Mouse (Mus musculus) embryo, embryonic 10.5 days (tissue): ENCODE measurements around the gene Plcd4.
"Not testable (repeated sequence)": the region's sequence is repeated elsewhere in the genome, so short reads cannot be mapped to it uniquely, and the experiment has no call there.

ENCODE experiments used
- DNase-seq: peaks from one replicate; pipeline ENCODE4 v3.0.0-alpha.2; 2015; ENCODE audit warnings: low spot score

Plcd4 gene

DNA sequence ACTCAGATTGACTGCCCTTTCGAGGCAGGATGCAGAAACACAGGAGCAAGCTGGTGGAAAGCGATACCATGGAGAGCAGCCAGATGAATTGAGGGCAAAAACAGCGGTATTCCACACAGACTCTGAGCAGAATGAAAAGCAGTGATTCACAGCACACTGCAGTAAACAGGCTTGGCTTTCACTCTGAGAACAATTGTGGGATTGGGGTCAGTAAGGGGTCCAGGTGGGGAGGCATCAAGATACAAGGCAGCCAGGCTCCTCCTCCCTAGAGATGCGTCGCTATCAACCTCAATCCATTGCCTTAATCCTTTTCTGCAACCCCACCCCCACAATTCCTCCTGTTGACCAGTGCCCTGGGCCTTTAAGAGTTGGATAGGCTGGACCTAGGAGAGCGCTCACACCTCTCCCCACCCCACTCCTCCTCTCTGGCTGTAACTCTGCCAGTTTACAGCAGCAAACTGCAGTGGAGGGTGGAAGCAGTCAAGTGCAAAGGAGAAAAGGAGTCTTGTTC is at the start of gene Plcd4:
Gene Plcd4, plus strand, starts transcription at position 438 of the 511 bp plus-strand sequence.
- DNase-seq: peak; percentile 40

DNA sequence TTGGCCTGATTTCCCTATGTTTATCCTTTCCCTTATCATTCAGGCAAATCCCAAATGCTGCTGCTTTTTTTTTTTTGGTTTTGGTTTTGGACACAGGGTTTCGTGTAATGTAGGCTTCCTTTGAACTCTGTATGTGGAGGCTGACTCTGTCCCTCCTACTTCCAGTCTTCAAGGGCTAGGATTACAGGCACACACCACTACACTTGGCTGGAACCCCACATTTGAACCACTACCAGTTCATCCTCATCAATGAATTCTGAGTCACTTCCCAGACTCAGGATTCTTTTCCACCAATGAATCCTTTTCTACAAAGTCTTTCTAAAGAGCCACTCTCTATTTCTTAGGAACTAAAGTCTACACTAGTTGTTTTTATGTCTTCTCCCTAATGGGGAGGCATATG is 41.6 kb upstream of the Plcd4 start:
- no peak for DNase-seq

DNA sequence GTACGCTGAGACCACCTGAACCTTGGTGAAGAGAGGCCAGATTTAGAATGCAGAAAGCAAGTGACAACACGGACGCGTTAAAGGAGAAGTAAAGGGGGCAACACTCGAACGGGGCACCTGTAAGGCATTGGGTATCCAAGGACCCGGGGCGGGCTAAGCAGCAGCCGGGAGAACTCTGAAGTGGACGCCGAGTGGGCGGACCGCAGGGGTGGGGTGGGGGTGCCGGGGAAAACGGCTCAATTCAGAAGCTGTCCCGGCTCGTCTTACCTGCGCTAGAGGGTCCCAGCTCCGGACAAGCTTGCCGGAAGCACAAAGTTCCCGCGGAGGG is 37.3 kb upstream of the Plcd4 start:
- no peak for DNase-seq

DNA sequence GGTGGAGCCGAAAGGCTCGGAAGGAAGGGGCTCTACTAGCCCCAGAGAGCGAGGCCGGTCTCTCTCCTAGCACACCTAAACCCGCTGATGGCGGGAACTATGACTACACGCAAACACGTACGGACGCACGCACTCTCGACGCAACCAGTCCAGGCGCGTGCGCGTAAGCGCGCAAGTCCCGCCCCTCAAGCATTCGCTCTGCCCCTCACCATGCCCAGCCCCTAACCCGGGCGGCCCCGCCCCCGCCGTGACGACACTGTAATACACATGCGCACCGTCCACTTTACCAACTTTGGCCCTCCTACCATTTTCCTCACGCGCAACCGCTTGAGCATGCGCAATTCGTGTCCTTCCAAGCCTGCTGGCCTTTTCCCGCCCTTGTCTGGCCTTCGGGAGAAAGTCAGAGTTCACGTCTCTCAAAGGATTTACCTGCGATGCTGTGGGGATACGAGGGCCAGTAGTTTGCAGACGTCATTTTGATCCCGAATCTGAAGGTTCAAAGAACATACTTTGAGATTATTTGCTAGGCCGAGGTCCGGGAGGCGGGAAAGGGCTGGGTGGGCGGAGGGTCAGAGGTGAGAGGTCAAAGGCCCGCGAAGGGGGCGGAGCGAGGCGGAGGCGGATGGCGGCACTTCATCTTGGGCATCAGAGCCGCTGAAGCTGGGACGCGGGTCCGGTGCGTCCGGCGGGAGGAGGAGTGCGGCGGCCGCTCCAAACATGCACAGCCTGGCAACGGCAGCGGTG is 36.8 kb upstream of the Plcd4 start, which contains the start of gene Cnot9:
Gene Cnot9, plus strand, starts transcription at position 338 of the 744 bp plus-strand sequence.
- DNase-seq: peak; percentile 100

DNA sequence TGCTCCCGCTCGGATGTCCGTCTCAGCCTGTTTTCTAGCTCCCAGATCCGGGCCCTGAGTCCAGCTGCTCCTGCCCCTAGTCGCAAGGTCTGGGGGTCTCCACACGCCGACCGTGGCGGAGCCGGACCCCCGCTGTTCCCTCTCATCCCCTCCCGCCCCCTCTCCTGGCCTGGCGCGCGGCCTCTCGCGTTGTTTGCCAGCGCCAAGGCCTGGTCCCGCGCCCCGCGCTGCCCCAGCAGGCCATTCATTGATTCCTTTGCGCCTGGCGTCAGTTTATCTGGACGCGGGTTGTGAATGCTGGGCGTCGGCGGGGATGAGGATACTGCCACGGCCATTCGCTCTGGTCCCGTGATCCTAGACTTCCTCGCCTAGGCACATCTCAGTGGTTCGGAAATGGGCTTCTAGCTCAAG is 36.2 kb upstream of the Plcd4 start:
- peak; percentile 89 for DNase-seq

DNA sequence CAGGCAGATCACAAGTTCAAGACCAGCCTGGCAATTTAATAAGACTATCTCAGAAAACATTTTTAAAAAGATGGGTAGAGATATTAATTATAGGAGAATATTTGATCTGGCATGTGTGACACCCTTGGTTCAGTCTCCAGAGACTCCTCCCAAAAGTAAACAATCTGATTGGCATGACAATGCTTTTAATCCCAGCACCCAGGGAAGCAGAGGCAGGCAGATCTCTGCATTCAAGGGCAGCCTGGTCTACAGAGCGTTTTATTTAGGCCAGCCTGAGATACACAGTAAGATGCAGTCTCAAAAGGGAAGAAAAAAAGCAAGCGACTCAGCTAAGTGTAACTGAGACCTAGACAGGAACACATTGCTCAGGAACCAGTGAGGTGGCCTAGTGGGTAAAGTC is 34.9 kb upstream of the Plcd4 start:
- DNase-seq: no peak

DNA sequence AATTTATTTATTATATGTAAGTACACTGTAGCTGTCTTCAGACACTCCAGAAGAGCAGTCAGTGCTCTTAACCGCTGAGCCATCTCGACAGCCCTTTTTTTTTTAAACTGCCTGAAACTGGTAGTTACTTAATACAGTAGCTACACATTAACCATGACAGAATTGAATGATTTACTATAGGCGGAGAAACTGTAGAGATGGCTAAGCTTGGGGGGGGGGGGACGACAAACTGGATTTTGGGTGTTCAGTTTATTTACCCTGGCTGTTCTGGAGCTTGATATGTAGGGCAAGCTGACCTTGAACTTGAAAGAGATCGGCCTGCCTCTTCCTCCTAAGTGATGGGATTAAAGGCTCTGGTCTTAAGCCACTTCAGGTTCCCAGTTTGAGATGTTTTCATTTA is 31.4 kb upstream of the Plcd4 start:
- no peak for DNase-seq

DNA sequence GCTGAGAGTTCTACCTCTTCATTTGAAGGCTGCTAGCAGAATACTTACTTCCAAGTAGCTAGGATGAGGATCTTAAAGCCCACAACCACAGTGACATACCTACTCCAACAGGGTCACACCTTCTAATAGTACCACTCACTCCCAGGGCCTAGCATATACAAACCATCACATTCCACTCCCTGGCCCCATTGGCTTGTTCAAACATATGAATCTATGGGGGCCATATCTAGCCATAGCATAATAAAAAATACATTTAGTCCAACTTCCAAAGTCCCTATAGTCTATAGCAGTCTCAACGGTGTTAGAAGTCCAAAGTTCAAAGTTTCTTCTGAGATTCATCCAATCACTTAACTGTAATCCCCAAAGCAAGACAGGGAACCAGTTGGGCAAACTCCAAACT is 29.7 kb upstream of the Plcd4 start:
- DNase-seq: not testable (repeated sequence)

DNA sequence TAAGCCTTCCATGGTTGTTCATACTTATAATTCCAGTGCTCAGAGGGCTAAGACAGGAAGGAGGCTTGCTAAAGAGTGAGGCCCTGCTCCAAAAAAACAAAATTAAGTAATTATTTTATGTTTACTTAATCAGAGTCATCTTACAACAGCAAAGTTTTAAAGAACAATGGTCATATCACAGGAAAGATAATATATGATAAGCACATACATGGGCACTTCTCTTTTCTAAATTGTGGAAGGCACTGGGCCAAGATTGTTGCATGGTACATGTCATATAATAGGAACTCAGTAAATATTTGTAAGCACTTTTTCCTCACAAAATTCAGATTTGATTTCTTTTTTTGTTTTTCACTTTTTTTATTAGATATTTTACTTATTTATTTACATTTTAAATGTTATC is 22.8 kb upstream of the Plcd4 start:
- no peak for DNase-seq

DNA sequence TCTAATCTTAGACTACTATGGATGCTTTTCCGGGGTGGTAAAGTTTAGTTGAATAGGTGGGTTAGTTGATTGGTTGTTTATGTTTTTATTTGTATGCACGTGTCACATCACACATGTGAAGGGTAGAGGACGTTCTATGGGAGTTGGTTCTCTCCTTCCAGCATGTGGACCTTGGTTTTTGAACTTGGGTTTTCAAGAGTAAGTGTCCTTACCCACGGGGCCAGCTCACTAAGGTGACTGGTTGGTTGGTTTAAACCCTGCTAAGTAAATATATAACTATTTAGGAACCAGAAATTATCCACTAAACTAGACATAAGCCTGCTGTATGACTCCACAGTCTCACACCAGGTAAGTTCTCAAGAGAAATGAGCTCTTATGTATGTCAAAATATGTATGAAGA is 17.9 kb upstream of the Plcd4 start:
- DNase-seq: no peak

DNA sequence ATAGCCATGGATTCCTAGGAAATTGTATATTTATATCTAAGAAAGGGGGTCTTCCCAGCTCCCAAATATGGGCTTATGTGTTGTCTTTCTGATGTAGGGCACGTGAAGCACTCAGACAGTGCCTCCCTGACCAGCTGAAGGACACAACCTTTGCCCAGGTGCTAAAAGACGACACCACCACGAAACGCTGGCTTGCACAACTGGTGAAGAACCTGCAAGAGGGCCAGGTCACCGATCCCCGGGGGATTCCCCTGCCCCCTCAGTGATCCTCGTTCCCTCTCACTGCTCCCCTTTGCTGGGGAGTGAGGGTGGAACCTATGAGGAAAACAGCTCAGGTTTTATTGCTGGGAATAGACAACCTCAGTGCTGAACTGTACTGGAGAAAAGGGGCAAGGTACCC is 14.1 kb upstream of the Plcd4 start:
- DNase-seq: no peak

DNA sequence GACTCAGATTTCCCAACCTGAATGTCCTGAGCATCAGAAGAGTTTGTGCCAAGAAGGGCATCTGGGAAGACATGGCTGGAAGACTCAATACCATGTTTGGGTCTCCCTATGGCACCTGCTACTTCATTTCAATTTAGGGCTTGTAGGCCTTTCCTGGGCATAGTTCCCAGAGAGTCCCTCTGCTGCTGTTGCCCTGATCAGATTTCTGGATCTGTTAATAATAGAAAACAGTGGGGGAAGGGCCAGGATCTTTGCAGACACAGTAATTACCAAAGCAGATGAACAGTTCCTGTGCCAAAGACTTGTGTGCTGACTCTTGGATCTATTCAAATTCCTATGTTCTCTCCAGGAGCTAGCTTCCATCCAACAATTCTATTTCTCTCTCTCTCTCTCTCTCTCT is 4.0 kb upstream of the Plcd4 start:
- no peak for DNase-seq

DNA sequence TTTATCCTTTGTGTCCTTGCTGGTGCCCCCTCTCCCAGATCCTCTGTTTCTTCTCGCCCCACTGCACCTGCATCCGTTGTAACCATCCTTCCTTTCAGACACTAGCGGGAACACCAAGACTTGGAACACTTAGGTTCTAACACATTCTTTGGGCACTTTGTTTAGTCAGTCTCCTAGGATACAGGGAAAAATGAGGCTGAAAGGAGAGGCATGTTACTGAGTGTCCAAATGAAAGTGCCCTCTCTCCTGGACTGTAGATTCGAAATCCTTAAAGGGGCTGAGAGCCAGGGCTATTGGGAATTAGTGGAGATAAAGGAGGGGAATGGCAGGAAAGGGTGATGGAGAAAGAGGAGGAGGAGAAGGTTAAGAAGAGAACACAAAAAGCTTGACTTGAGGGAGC is 1.5 kb downstream of the Plcd4 start, which contains the start of gene Usp37:
Gene Usp37, minus strand, starts transcription at position 101 of the 400 bp plus-strand sequence.
- DNase-seq: no peak

DNA sequence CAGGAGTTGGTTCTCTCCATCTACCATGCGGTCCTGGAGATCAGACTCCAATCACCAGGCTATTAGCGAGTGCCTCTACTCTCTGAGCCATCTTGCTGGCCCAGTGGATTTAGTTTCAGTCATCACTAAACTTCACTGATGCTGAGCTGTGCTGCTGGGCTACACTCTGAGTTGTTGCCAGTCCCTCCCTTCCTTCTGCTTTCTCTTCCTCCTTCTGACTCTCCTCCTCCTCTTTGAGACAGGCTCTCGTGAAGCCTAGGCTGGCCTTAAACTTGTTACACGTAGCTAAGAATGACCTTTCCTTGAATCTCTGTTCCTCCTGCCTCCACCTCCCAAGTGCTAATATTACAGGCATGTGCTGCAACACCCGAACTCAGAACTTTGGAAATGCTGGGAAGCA is 16.4 kb downstream of the Plcd4 start:
- DNase-seq: no peak

DNA sequence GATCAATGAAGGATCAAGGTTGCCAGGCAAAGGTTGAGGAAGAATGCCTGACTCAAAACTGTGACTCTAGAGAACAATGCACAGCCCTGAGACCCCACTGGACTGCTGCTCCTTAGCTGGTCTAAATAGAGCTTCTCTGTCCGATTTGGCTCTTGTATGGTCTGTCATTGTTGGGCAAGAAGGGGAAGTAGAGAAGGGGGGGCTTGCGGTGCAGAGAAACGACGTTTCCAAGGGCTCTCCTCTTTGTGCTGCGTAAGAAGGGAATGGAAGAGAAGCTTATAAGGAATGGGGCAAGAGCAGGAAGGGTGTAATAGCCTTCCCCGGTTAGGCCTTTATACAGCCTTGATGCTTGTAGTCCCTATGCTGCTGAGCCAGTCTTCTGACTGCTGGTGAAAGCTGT is 23.1 kb downstream of the Plcd4 start:
- DNase-seq: no peak

DNA sequence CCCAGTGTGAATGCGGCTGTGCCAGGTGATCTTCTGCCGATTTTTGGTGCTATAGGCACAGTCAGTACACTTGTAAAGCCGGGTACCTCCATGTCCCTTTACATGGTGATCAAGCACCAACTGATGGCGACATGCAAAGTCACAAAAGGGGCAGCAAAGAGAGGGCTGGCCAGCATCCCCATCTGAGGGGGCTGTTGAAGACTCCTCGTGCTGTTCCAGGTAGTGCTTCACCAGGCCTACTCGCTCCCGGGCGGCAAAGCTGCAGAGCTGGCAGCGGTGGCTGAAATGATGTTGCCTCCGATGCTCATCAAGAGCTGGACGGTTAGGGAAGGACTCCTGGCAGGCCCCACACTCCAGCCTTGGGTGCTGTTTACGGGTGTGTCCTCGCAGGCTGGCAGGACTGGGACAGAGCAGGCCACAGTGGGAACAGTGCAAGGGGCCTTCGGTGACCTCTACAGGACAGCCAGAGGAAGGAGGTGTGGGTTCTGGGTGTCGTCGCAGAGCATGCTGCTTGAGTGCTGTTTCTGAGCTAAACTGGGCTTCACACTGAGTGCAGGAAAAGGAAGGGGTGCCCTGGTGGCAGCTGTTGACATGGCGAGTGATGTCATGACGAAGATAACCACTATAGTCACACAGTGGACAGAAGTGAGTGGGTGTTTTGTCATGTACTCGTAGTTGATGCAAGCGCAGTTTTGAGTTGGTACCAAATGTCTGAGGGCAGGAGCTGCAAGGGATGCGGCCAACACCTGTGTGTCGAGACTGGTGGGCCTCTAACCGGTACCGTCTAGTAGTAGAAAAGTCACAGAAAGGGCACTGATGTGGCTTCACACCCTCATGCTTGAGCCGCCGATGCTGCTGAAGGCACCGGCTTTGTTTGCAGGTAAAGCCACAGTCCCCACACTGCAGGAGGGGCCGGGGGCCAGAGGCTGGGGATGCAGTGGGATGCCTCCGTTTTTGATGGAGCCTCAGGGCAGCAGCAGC is 27.3 kb downstream of the Plcd4 start:
- no peak for DNase-seq

DNA sequence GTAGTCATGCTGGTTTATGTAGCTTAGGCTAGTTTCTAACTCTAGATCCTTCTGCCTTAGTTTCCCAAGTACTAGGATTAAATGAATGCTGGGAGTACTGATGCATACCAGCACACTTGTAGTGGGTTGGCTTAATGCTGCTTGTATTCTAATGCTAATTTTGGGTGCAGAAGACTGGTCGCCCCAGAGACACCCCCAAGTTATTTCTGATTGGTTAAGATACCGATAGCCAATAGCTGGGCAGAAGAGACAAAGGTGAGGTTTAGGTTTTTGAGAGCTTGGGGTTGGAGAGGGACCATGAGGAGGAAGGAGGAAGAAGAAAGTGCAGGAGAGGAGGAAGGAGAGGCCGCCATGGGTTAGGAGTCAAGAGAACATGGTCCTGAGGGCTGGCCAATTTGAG is 39.9 kb downstream of the Plcd4 start:
- DNase-seq: no peak

DNA sequence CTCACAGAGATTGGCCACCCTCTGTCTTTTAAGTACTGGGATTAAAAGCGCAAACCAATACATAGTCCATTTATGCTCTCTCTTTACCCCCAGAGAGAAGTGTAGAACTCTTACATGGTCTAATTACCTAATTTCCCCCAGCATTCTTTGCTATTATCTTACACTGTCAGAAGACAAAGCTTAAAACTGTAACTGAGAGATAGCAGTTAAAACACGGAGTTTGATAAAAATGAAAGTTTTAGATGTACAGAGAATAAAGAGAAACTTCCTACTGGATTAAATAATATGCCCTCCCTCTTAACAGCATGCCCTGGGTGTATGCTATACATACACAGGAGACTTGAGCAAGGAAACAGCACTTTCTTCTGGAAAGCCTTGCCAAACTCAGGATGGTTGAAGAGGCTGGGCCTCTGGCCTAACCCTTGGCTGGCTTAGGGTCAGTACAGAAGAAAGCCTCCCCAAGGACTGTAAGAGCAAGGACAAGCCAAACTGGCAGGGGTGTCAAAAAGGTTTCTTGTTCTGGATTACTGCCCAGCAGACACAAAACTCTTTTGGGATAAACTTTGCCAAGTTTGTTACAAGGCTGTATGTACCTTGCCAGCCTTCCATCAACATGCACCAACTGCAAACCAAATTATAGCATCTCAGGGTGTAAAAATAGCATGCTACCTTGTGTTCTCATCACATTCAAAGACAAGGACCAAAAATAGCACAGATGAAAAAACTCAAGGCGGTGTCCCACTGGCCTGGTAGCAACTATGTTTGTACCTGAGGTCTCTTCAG is 42.1 kb downstream of the Plcd4 start:
- no peak for DNase-seq

DNA sequence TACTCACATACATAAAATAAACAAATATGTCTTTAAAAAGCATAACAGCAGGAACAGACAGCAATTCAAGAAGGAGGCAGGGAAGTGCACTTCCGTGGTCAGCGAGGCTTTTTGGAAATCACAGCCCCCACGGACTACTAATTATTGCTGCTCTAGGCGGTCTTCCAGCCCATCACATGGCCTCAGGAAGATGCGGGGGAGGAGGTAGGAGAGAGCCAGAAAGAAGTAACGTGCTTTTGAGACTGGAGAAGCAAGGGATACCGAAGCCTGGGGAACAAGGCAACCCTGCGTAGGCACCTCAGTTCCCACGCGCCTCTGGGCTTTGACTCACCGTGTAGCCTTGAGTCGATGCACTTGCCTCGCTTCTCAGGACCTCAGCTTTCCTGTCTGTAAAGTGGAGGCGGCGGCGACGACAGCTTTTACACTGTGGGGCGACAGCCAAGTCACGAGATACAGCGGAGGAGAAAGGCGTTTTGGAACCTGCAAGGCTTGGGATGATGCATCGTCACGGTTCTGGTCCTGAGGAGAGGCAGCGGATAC is 44.6 kb downstream of the Plcd4 start:
- DNase-seq: no peak

DNA sequence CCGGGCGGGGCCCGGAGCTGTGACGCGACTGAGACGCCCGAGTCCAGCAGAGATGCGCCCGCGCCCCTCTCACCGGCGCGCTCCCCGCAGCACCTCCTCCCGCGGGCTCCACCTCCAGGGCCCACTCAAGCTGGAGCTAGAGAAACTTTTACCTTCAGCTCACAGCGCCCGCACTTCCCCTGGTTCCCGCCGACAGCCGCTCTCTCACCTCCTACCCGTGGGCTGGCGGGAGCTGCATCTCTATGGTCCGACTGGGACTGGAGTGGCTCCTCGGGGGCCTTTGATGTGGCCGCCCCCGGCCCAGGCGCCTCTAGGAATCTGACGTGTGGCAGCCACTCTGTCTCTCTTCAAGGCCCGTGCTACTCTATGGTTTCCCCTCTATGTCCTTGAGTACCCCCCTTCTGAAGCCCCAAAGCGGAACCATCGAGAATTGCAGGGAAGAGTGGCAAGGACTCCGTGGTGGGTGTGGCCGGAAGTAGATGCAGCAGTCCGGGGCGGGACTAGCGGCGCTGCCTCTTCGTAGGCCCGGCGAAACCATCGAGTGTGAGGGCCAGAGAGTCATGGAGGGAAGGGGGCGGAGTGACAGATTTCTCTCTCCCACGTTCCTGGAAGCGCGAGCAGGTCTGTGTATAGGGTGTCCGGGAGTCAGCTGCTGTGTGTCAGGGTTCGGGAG is 45.2 kb downstream of the Plcd4 start, which contains the start of the genes Zfp142 and Bcs1l:
Gene Zfp142, minus strand, starts transcription at position 474 of the 673 bp plus-strand sequence.
Gene Bcs1l, plus strand, starts transcription at position 517 of the 673 bp plus-strand sequence.
- DNase-seq: peak; percentile 100

DNA sequence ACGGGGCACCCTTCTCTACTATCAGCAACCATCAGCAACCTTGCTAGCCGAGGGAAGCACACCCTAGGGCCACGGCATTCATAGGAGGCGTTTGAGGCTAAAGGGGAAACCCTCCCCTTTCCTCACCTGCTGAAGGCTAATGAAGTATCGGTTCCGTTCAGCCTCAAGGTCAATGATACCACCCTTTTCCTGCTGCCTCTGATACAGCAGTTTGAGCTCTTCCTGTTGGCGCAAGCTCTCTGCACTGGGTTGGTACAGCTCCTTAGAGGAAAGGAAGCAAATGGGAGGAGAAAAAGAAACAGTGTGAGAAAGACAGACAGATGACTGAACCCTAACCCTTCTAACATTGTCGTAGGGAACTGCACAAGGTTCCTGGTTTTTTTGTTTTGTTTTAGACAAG is 51.7 kb downstream of the Plcd4 start:
- DNase-seq: no peak
